Mouse (Mus musculus) CH12.LX (cell line): ENCODE results near the gene Baz1b.

Experiments used
- CTCF ChIP-seq, 2 experiments: IDR thresholded peaks in 1 of 2; conservative IDR thresholded peaks in 1 of 2; 2 replicates each; pipeline ENCODE4 v1.5.1; 2011 to 2012; ENCODE audit warnings: low read depth in 2 of 2, low read length in 2 of 2, improper control_type of control experiment in 1 of 2, inconsistent platforms in 1 of 2, mild to moderate bottlenecking in 1 of 2, moderate library complexity in 1 of 2
- POLR2A ChIP-seq: IDR thresholded peaks from 2 replicates; pipeline ENCODE4 v1.6.1; 2011; ENCODE audit warnings: low read depth, mild to moderate bottlenecking, improper control_type of control experiment, low read length
- SIN3A ChIP-seq: IDR thresholded peaks from 2 replicates; pipeline ENCODE4 v1.6.1; 2012; ENCODE audit warnings: low read length, improper control_type of control experiment, inconsistent platforms
- USF2 ChIP-seq: conservative IDR thresholded peaks from 2 replicates; pipeline ENCODE4 v1.6.1; 2011; ENCODE audit warnings: low read depth, low read length, improper control_type of control experiment

GRCm38 (mm10) chr5:135208197-135208596 is 21.1 kb downstream of the Baz1b start:
- TF ChIP-seq POLR2A = no peak
- peak; percentile 40 to 43; a peak in 3 of 4 replicates for TF ChIP-seq CTCF (conservative IDR thresholded peaks at IDR 0.05 in 1 of 2, IDR thresholded peaks at IDR 0.05 in 1 of 2; ENCODE audit: low read depth in 2 of 2, low read length in 2 of 2)
- no peak for TF ChIP-seq SIN3A
- no peak for TF ChIP-seq USF2
